Mouse (Mus musculus) embryonic facial prominence, embryonic 11.5 days (tissue): Measurements from ENCODE around the gene Cdh12. TPM values are rescaled to one million over a fixed set of nuclear protein-coding genes. Genes with fewer than 3 reads are reported as not detected.

ENCODE experiments used
- ATAC-seq: fragments of 200-750 bp; cut with Nextera tagmentation; replicated peaks from 2 replicates; pipeline ENCODE4 v1.8.0; 2017; ENCODE audit warnings: low read depth; ENCODE audit not compliant: insufficient number of reproducible peaks, low FRiP score, low TSS enrichment
- DNase-seq: peaks from one replicate; pipeline ENCODE4 v3.0.0-alpha.2; 2015; ENCODE audit warnings: low spot score
- H3K27ac ChIP-seq: fragments of 300-500 bp; sonication (generic); replicated peaks from 2 replicates; pipeline ENCODE4 v1.5.1; 2014; ENCODE audit warnings: mild to moderate bottlenecking, low read depth, low read length, control low read depth
- H3K27me3 ChIP-seq: fragments of 300-500 bp; sonication (generic); 2 replicates; pipeline ENCODE4 v1.6.1; 2014; ENCODE audit warnings: mild to moderate bottlenecking, low read length, moderate library complexity, mixed read lengths; ENCODE audit not compliant: control insufficient read depth, insufficient read depth
- H3K36me3 ChIP-seq: fragments of 300-500 bp; sonication (generic); replicated peaks from 2 replicates; pipeline ENCODE4 v1.6.1; 2014; ENCODE audit warnings: low read depth, mild to moderate bottlenecking, low read length, moderate library complexity, mixed read lengths; ENCODE audit not compliant: control insufficient read depth, insufficient read depth
- H3K4me1 ChIP-seq: fragments of 300-500 bp; sonication (generic); 2 replicates; pipeline ENCODE4 v1.6.1; 2014; ENCODE audit warnings: low read length, mixed read lengths; ENCODE audit not compliant: control insufficient read depth, insufficient read depth
- H3K4me2 ChIP-seq: fragments of 300-500 bp; sonication (generic); 2 replicates; pipeline ENCODE4 v1.6.1; 2014; ENCODE audit warnings: low read depth, mild to moderate bottlenecking, control low read depth, low read length, moderate library complexity
- H3K4me3 ChIP-seq: fragments of 300-500 bp; sonication (generic); 2 replicates; pipeline ENCODE4 v1.5.1; 2014; ENCODE audit warnings: low read depth, low read length, control low read depth
- H3K9ac ChIP-seq: fragments of 300-500 bp; sonication (generic); replicated peaks from 2 replicates; pipeline ENCODE4 v1.6.1; 2014; ENCODE audit warnings: mild to moderate bottlenecking, control low read depth, low read length
- H3K9me3 ChIP-seq: fragments of 300-500 bp; sonication (generic); replicated peaks from 2 replicates; pipeline ENCODE4 v1.6.1; 2016; ENCODE audit warnings: mild to moderate bottlenecking, low read length, inconsistent platforms, mixed read lengths; ENCODE audit not compliant: control insufficient read depth
- WGBS: fragments of 180-500 bp; shearing (Covaris S2); extraction: QIAGEN DNeasy Blood & Tissue Kit; methylation state at CpG from one replicate; pipeline ENCODE4 v1.1.7; 2014; 5-methylcytosine and 5-hydroxymethylcytosine counted together
- microRNA-seq: library from miRNA; unstranded; fragments of <30 nt; microRNA quantifications from one replicate; pipeline ENCODE4, GENCODE M21; 2016; ENCODE audit warnings: borderline number of aligned reads
- polyA plus RNA-seq: library from polyadenylated mRNA; unstranded; fragments of >200 nt; fragmentation: Nextera tagmentation; extraction: Ambion mirVana; gene quantifications from 2 replicates; pipeline ENCODE4 v1.2.1, GENCODE M21; 2014

The Cdh12 gene
- polyA plus RNA-seq, 1 experiment from 2014 or later: 0.25 TPM

DNA sequence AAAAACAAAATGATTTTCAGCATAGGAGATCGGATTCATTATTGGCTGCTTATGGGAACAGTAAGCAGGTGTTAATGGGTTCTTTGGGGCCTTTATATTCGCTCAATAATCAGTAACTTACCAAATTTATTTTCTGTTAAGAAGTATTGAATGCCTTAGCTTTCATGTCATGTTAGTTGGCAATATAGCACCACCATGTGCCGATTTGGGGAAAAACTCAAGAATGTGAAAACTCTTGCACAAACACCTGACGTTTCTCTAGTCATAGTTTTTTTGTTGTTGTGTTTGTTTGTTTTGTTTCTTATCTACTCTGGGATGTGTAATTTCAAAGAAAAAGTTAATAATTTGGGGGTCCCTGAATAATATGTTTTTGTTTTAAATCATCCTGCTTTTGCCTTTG lies 1081.7 kb downstream of the Cdh12 start:
- Histone ChIP-seq H3K9ac (no peak overlapping the region), H3K4me2 (no peak overlapping the region), H3K4me3 (no peak overlapping the region), H3K36me3 (no peaks in the 10 kb centered on the region), H3K27ac (no peak overlapping the region), H3K27me3 (no peaks in the 10 kb centered on the region), H3K9me3 (no peaks in the 10 kb centered on the region), H3K4me1 (no peaks in the 10 kb centered on the region)
- no peak for ATAC-seq
- DNase-seq: no peak
- 68% methylated on average over 4 of the region's 4 CpGs for WGBS

DNA sequence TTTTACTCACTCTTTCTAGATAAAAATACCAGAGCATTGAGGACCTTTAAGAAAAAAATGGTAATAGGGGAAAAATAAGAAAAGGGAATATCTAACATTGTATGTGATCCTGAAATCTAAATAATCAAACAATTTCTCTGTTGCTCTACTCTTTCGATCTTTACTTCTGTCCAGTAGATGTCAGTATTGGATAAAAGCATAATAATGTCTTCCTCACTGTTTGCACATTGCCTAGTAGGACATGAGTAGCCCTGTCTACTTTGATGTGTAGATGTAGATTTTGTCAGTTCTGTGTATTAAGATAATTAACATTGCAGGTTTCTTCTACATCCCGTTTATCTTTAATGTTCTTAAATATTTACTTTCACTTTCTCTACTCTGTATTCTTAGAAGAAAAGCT lies 1087.8 kb downstream of the Cdh12 start:
- H3K27ac ChIP-seq: no peak overlapping the region
- ATAC-seq: no peak

DNA sequence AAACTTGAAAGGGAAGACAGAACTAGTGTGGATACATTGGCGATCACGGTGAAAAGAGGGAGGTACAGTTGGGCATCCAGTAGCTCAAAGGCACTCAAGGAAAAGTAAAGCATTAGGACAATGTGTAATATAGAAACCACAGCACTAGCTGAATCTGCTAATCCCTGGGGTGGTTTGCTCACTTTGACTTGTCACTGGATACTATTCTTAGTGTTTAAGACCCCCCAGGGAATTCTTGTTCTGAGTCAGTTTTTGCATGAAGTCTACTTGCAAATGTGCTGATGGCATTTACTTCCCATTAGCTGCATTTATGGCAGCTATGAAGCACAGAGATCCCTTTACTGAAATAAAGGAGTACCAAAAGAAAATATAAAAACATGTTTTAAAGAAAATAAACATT lies 1095.7 kb downstream of the Cdh12 start:
- Histone ChIP-seq H3K9me3 (no peaks in the 10 kb centered on the region), H3K36me3 (no peaks in the 10 kb centered on the region), H3K27ac (no peak overlapping the region), H3K4me1 (no peaks in the 10 kb centered on the region), H3K4me3 (no peak overlapping the region), H3K27me3 (no peaks in the 10 kb centered on the region), H3K9ac (no peak overlapping the region), H3K4me2 (no peak overlapping the region)
- 92% methylated on average over 2 of the region's 2 CpGs for WGBS
- no peak for DNase-seq
- ATAC-seq: 0 out of 2 replicates have a peak, but pooled peaks have one; percentile 48

More for the DNA sequence above, 1087.8 kb downstream of the Cdh12 start:
- Histone ChIP-seq H3K4me3 (no peak overlapping the region), H3K9me3 (no peaks in the 10 kb centered on the region), H3K9ac (no peak overlapping the region), H3K36me3 (no peaks in the 10 kb centered on the region), H3K4me1 (no peaks in the 10 kb centered on the region), H3K4me2 (no peak overlapping the region), H3K27me3 (no peaks in the 10 kb centered on the region)
- peak; percentile 38 for DNase-seq
- 56% methylated on average over 2 of the region's 2 CpGs for WGBS

DNA sequence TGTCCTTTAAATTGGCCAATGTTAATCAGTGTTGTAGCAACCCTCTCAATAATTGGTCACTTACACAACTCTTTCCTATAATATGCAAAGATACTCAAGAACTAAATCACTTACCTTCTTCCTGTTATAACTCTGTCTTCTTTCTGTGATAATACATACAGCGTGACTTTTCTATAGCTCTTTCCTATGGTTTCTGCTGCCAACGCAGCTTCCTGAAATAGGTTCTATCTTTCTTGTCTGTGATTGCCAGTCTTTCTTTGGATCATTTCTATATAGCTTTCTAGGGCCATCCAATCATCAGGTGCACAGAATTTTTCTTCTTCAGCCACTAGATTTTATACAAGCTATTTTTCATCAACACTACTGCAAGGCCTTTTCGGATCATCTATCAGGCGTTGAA lies 1106.9 kb downstream of the Cdh12 start:
- Histone ChIP-seq H3K27ac (no peak overlapping the region), H3K27me3 (no peaks in the 10 kb centered on the region), H3K4me3 (no peak overlapping the region), H3K9ac (no peak overlapping the region), H3K4me2 (no peak overlapping the region), H3K9me3 (no peaks in the 10 kb centered on the region), H3K36me3 (no peaks in the 10 kb centered on the region), H3K4me1 (no peaks in the 10 kb centered on the region)
- DNase-seq (no peak), ATAC-seq (no peak)
- WGBS: 90% methylated on average over 4 of the region's 4 CpGs

DNA sequence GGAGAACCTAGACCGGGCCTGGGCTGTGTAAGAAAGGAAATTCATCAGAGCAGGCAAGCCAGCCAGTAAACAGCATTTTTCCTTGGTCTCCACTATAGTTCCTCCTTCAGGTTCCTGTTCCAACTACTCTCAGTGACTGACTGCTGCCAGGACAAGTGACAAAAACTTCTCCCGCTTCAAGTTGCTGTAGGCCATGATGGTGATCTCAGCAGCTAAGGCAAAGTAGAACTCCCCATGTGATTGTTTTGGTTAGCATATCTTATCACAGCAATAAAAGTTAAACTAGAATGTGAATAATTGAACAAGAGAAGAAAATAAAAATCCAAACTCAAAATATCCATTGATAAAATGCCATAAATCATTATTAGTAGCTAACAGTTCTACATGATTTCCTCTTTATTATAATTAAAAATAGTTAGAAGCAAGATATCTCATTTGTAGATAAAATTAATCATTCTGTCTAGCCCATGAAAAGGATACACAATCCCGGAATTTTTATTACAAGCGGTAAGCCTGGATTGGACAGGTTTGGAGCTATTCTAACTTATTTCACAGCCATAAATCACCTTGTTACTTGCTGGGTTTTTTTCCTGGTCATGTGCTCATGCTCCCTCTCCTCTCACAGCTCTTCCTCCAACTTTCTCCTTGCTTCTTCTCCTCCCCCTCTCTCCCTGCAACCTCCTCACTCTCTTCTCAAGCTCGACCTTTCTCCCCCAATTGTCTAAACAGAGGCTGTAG lies 1117.4 kb downstream of the Cdh12 start:
- no peak overlapping the region for H3K4me3 ChIP-seq
- H3K27ac ChIP-seq: no peak overlapping the region
- no peak for DNase-seq
- no peak overlapping the region for H3K4me2 ChIP-seq
- H3K9ac ChIP-seq: no peak overlapping the region
- H3K9me3 ChIP-seq: no peaks in the 10 kb centered on the region
- H3K4me1 ChIP-seq: no peaks in the 10 kb centered on the region
- ATAC-seq: no peak
- no peaks in the 10 kb centered on the region for H3K36me3 ChIP-seq
- H3K27me3 ChIP-seq: no peaks in the 10 kb centered on the region
- WGBS: 84% methylated on average over 5 of the region's 5 CpGs

DNA sequence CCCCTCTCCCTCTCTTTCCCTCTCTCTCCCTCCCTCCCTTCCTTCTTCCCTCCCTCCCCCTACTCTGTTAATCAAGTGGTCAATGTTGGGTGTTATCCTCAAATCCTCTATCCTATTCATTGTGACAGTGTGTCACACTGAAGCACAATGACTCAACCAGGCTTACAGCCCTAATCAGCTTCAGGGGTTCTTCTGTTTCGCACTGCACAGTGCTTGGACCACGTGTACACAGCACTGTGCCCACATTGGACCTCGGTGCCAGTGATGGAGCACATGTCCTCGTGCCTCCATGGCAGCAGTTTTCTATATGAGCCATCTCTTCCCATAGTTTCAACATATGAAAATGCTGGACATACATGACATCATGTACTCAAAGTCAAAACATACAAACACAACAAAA lies 1155.4 kb downstream of the Cdh12 start:
- H3K27me3 ChIP-seq: no peaks in the 10 kb centered on the region
- no peak for DNase-seq
- no peaks in the 10 kb centered on the region for H3K9me3 ChIP-seq
- H3K9ac ChIP-seq: no peak overlapping the region
- no peak for ATAC-seq
- WGBS: 72% methylated on average over 4 of the region's 4 CpGs
- H3K4me1 ChIP-seq: no peaks in the 10 kb centered on the region
- H3K4me2 ChIP-seq: no peak overlapping the region
- no peak overlapping the region for H3K27ac ChIP-seq
- H3K4me3 ChIP-seq: no peak overlapping the region
- H3K36me3 ChIP-seq: no peaks in the 10 kb centered on the region

Small RNA genes within 50 kb of the gene (microRNA-seq; reads per million reads assigned to microRNA genes)
- not detected for gene Gm27397

Other genes with a start within 250 kb of the Cdh12 start
- gene Acot10, start 217.5 kb downstream of the Cdh12 start, polyA plus RNA-seq: not detected in 2 replicates